Mouse (Mus musculus) E14TG2a.4 (cell line): ENCODE data around the gene Ubqln1.
A peak's percentile ranks its signal among the peaks of the same experiment; 100 is the strongest.

ENCODE experiments used
- CTCF ChIP-seq: conservative IDR thresholded peaks from 2 replicates; pipeline ENCODE4 v1.5.1; 2014; ENCODE audit warnings: low read length
- POU5F1 ChIP-seq: IDR thresholded peaks from 2 replicates; pipeline ENCODE4 v1.6.1; 2014; ENCODE audit warnings: low read length, borderline replicate concordance

DNA sequence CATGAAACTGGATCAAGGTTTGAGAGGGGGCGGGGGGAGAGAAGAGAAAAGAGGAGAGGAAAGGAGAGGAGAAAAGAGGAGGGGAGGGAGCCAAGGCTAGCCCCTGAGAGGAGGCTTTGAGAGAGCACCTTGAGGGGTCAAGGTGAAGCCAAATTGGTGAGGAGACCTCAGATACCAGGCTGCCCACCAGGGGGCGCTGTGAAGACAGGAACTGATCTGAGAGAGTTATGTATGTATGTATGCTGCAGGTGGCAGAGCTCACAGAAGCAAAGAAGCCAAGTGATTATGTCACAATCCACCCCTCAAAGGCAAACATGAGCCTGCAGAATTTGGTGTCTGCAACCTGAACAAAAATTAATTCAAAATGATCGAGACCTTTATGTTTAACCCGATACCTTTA is 27.0 kb downstream of the Ubqln1 start:
- TF ChIP-seq CTCF (peak; percentile 76), POU5F1 (no peak)
